Mouse (Mus musculus): ENCODE measurements at regions not wholly inside any gene's neighbourhood (a gene's known extent, or its start where the extent isn't known, plus 50 kb on each side); places are given as distances from the start of the nearest gene placed in this dataset.

DNA sequence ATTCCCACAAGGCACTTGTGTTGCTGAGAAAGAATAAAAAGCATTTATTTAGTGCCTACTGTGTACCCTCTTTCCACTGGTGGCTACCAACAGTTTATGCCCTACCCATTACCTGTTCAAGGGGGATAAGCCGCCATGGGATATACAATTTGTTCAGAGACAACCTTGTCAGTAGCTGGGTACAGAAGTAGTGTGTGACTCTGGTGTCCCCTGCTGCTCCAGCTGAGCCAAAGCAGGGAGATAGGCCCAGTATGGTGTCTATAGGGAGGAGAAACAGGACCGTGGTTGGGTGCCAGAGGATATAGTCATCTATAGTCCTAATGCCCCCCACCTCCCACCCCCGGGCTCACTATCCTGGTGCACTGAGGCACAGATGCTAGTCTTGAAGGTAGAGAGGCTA is 152.6 kb upstream of the Lemd2 start:
- TF ChIP-seq CTCF (IDR thresholded peaks at IDR 0.05; ENCODE audit: borderline replicate concordance, insufficient read depth, low read length): peak; percentile 55; the same call in 1 of the 2 replicates
- no peak for TF ChIP-seq POLR2A (IDR thresholded peaks at IDR 0.05; ENCODE audit: low read depth, low read length)

All from embryonic fibroblast, embryonic 13.5 days (primary cell).